Mouse (Mus musculus) bone marrow, adult 2 months (tissue): ENCODE results near the gene Btbd1.

Experiments used
- CTCF ChIP-seq: fragments of 200-500 bp; IDR thresholded peaks from 2 replicates; pipeline ENCODE4 v1.5.1; 2011; ENCODE audit warnings: low read length, control low read depth; ENCODE audit not compliant: control insufficient read depth, insufficient read depth
- POLR2A ChIP-seq: fragments of 200-500 bp; IDR thresholded peaks from 2 replicates; pipeline ENCODE4 v1.6.1; 2011; ENCODE audit warnings: low read depth, mild to moderate bottlenecking, control low read depth, low read length, borderline replicate concordance; ENCODE audit not compliant: control insufficient read depth

GRCm38 (mm10) chr7:81842998-81843397 lies 13.8 kb upstream of the Btbd1 start:
- TF ChIP-seq CTCF: no peak
- no peak for TF ChIP-seq POLR2A
